Mouse (Mus musculus) G1E (cell line): ENCODE data around the gene Apol8. TPM values are rescaled to one million over a fixed set of nuclear protein-coding genes. Genes with fewer than 3 reads are reported as not detected.

Source experiments
- ATAC-seq: 2 replicates; pipeline ENCODE4 v1.8.0; 2016; ENCODE audit warnings: mild to moderate bottlenecking; ENCODE audit not compliant: insufficient number of reproducible peaks, poor library complexity, low FRiP score, severe bottlenecking; ENCODE audit errors: extremely low read depth
- DNase-seq: peaks from one replicate; pipeline ENCODE4 v3.0.0; 2012; ENCODE audit warnings: low spot score
- H3K27me3 ChIP-seq: 2 replicates; pipeline ENCODE4 v1.6.1; 2012; ENCODE audit warnings: mild to moderate bottlenecking, low read length, inconsistent platforms; ENCODE audit not compliant: insufficient read depth
- H3K36me3 ChIP-seq: replicated peaks from 2 replicates; pipeline ENCODE3; 2012; ENCODE audit warnings: mild to moderate bottlenecking, inconsistent platforms
- H3K4me1 ChIP-seq: 2 replicates; pipeline ENCODE4 v1.6.1; 2012; ENCODE audit warnings: low read depth, low read length, inconsistent platforms, mixed read lengths; ENCODE audit not compliant: insufficient read depth
- H3K4me3 ChIP-seq: 2 replicates; pipeline ENCODE4 v1.5.1; 2012; ENCODE audit warnings: low read depth, mild to moderate bottlenecking, inconsistent platforms, low read length, moderate library complexity, mixed read lengths
- H3K9me3 ChIP-seq: replicated peaks from 2 replicates; pipeline ENCODE4 v1.6.1; 2012; ENCODE audit warnings: inconsistent platforms
- CTCF ChIP-seq: IDR thresholded peaks from 2 replicates; pipeline ENCODE4 v1.5.1; 2012; ENCODE audit warnings: low read depth, low read length, inconsistent platforms, mixed read lengths
- GATA1 ChIP-seq: IDR thresholded peaks from 2 replicates; pipeline ENCODE4 v1.6.1; 2012; ENCODE audit warnings: borderline replicate concordance, low read length, inconsistent platforms, mixed read lengths
- GATA2 ChIP-seq: IDR thresholded peaks from 2 replicates; pipeline ENCODE4 v1.6.1; 2012; ENCODE audit warnings: low read depth, low read length, inconsistent platforms, borderline replicate concordance
- POLR2AphosphoS5 ChIP-seq: IDR thresholded peaks from 2 replicates; pipeline ENCODE4 v1.6.1; 2012; ENCODE audit warnings: low read depth, low read length, inconsistent platforms; ENCODE audit not compliant: insufficient replicate concordance
- TAL1 ChIP-seq: conservative IDR thresholded peaks from 2 replicates; pipeline ENCODE4 v1.6.1; 2012; ENCODE audit warnings: low read depth, low read length, inconsistent platforms, mixed read lengths
- polyA plus RNA-seq: library from polyadenylated mRNA; stranded (reverse); fragments of >175 nt; gene quantifications from 2 replicates; pipeline ENCODE4 v1.2.3, GENCODE M21; 2012
- total RNA-seq, 2 experiments: library from RNA; stranded (forward) in 1 of 2; stranded (reverse) in 1 of 2; fragments of 200-1000 nt in 1 of 2; fragments of >200 nt in 1 of 2; fragmentation: Nextera tagmentation in 1 of 2; gene quantifications; 2 replicates each; pipeline ENCODE4 v1.2.3; 2014 to 2017

The Apol8 gene
- total and polyA plus RNA-seq, 3 experiments, result 0.55 to 13.3 TPM; not detected in 1

- H3K36me3 ChIP-seq, result peaks cover 34% of the 10 kb centered on the region
- DNase-seq, result no peak
Measured at GRCm38 (mm10) chr15:77757586-77758226, 903 bp upstream of the Apol8 start.

GRCm38 (mm10) chr15:77756081-77756480 lies 722 bp downstream of the Apol8 start:
- H3K4me1 ChIP-seq, result peaks cover 15% of the 10 kb centered on the region; the same call in 1 of the 2 replicates
- no peak for TF ChIP-seq TAL1
- no peak for TF ChIP-seq GATA1
- no peak for TF ChIP-seq GATA2
- TF ChIP-seq POLR2AphosphoS5, result no peak
- no peak for TF ChIP-seq CTCF
- DNase-seq (no peak), ATAC-seq (no peak)
- no peak overlapping the region for H3K4me3 ChIP-seq
- H3K27me3 ChIP-seq, result peaks cover 17% of the 10 kb centered on the region
- H3K36me3 ChIP-seq, result peaks cover 18% of the 10 kb centered on the region
- no peaks in the 10 kb centered on the region for H3K9me3 ChIP-seq

More at GRCm38 (mm10) chr15:77757586-77758226, 903 bp upstream of the Apol8 start:
- TF ChIP-seq TAL1, result no peak
- no peak for TF ChIP-seq POLR2AphosphoS5
- no peak for TF ChIP-seq CTCF
- no peak for TF ChIP-seq GATA2
- no peak for TF ChIP-seq GATA1
- Histone ChIP-seq H3K4me1 (peaks cover 15% of the 10 kb centered on the region; the same call in 1 of the 2 replicates), H3K9me3 (no peaks in the 10 kb centered on the region), H3K27me3 (peaks cover 12% of the 10 kb centered on the region), H3K4me3 (no peak overlapping the region)
- no peak for ATAC-seq

GRCm38 (mm10) chr15:77755132-77755531 lies 1.7 kb downstream of the Apol8 start:
- TF ChIP-seq GATA1 (no peak), POLR2AphosphoS5 (no peak), TAL1 (no peak), GATA2 (no peak), CTCF (no peak)
- H3K4me1 ChIP-seq, result peaks cover 15% of the 10 kb centered on the region; the same call in 1 of the 2 replicates
- peaks cover 17% of the 10 kb centered on the region for H3K27me3 ChIP-seq
- DNase-seq (no peak), ATAC-seq (no peak)
- no peak overlapping the region for H3K4me3 ChIP-seq
- H3K36me3 ChIP-seq, result peaks cover 8% of the 10 kb centered on the region
- no peaks in the 10 kb centered on the region for H3K9me3 ChIP-seq

GRCm38 (mm10) chr15:77752443-77752842 lies 4.4 kb downstream of the Apol8 start:
- Histone ChIP-seq H3K9me3 (peaks cover 2% of the 10 kb centered on the region; the same call in 1 of the 2 replicates), H3K4me1 (peaks cover 15% of the 10 kb centered on the region; the same call in 1 of the 2 replicates), H3K27me3 (peaks cover 29% of the 10 kb centered on the region), H3K4me3 (no peak overlapping the region), H3K36me3 (no peaks in the 10 kb centered on the region)
- ATAC-seq (no peak), DNase-seq (no peak)
- no peak for TF ChIP-seq GATA1
- TF ChIP-seq POLR2AphosphoS5, result no peak
- TF ChIP-seq TAL1, result no peak
- TF ChIP-seq GATA2, result no peak

- Histone ChIP-seq H3K9me3 (peaks cover 2% of the 10 kb centered on the region; the same call in 1 of the 2 replicates), H3K4me3 (no peak overlapping the region), H3K36me3 (no peaks in the 10 kb centered on the region), H3K27me3 (peaks cover 37% of the 10 kb centered on the region), H3K4me1 (peaks cover 7% of the 10 kb centered on the region; the same call in 1 of the 2 replicates)
- TF ChIP-seq TAL1 (no peak), GATA2 (no peak), GATA1 (no peak), CTCF (peak; percentile 25; the same call in 1 of the 2 replicates)
- DNase-seq (no peak), ATAC-seq (no peak)
Measured at GRCm38 (mm10) chr15:77750461-77750860, 6.3 kb downstream of the Apol8 start.

GRCm38 (mm10) chr15:77749717-77750116 lies 7.1 kb downstream of the Apol8 start:
- TF ChIP-seq TAL1 (no peak), CTCF (no peak), GATA2 (no peak), GATA1 (no peak), POLR2AphosphoS5 (no peak)
- no peaks in the 10 kb centered on the region for H3K36me3 ChIP-seq
- ATAC-seq, result no peak
- H3K9me3 ChIP-seq, result peaks cover 2% of the 10 kb centered on the region; the same call in 1 of the 2 replicates
- peaks cover 36% of the 10 kb centered on the region for H3K27me3 ChIP-seq
- H3K4me3 ChIP-seq, result no peak overlapping the region
- no peak for DNase-seq
- peaks cover under 1% of the 10 kb centered on the region; the same call in 1 of the 2 replicates for H3K4me1 ChIP-seq

GRCm38 (mm10) chr15:77748414-77748813 lies 8.4 kb downstream of the Apol8 start:
- no peaks in the 10 kb centered on the region for H3K36me3 ChIP-seq
- H3K4me1 ChIP-seq, result no peaks in the 10 kb centered on the region
- TF ChIP-seq GATA1, result no peak
- no peak for TF ChIP-seq TAL1
- TF ChIP-seq CTCF, result no peak
- TF ChIP-seq GATA2, result no peak
- TF ChIP-seq POLR2AphosphoS5, result no peak

More at GRCm38 (mm10) chr15:77748414-77748813, 8.4 kb downstream of the Apol8 start:
- ATAC-seq, result no peak
- H3K4me3 ChIP-seq, result no peak overlapping the region
- H3K27me3 ChIP-seq, result peaks cover 34% of the 10 kb centered on the region
- no peak for DNase-seq
- peaks cover 2% of the 10 kb centered on the region; the same call in 1 of the 2 replicates for H3K9me3 ChIP-seq
